Mouse (Mus musculus) stomach, postnatal 0 days (tissue): ENCODE measurements around the gene Pafah1b2.

Experiments used
- CTCF ChIP-seq: IDR thresholded peaks from 2 replicates; pipeline ENCODE4 v1.5.1; 2016; ENCODE audit warnings: antibody characterized with exemption, low read depth, mild to moderate bottlenecking, moderate library complexity
- EP300 ChIP-seq: optimal IDR thresholded peaks from 2 replicates; pipeline ENCODE3; 2016; ENCODE audit warnings: antibody characterized with exemption

GRCm38 (mm10) chr9:45944506-45945400 is 67.7 kb downstream of the Pafah1b2 start:
- no peak for TF ChIP-seq CTCF
- no peak for TF ChIP-seq EP300
